In the genomic region with DNA sequence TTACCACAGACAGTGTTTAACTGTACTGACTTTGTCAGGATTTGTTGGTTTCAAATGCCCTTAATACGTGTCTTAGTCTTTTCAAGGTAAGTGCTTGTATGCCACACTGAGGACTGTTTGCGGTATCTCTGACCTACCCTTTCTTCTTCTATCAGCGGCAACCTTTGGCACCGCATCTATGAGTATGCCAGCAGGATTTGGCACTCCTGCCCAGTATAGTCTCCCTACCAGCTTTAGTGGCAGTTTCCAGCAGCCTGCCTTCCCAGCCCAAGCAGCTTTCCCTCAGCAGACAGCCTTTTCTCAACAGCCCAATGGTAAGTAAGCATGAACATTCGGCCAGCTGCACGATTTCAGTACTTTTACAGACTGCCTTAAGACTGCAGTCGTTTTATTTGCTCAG, we compare ENCODE assay signal across 9 mouse cellular contexts.
"Had no signal": no experiment of that assay in that cellular context is flagged by ENCODE, and none has a peak within 500 bp of the region (broad histone marks: within the 10 kb centered on the region; RNA-seq: fewer than 3 reads in every experiment).

No protein-coding gene starts in this region.

- DNase-seq: kidney, adult 9 months; kidney, postnatal 36 days; liver; liver, embryonic 13.5 days; liver, postnatal 0 days; lung, postnatal 14 days; right cerebral cortex, adult 18-20 months; right cerebral cortex, postnatal 25 days; thymus, postnatal 36 days had no signal
